Mouse (Mus musculus): ENCODE data around the gene Apip. TPM values are rescaled to one million over a fixed set of nuclear protein-coding genes. Genes with fewer than 3 reads are reported as not detected.

The Apip gene
- total and polyA plus RNA-seq, 3 experiments, result 126 to 222 (median 142) TPM

DNA sequence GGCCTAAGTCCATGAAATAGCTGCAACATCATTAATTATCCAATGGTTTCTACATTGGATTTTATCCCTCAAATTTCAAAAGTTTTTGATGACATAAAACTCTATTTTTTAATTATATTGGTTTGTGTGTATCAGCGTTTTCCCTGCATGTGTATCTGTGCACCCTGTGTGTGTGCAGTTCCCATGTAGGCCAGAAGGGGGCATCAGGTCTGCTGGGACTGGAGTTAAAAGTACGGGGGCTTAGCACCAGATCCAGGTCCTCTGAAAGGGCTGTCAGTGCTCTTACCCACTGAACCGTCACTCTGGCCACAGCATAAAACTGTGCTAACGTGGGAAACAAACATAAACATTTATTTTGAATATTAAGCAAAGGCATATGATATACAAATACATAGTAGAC, 14.6 kb downstream of the Apip start:
- Histone ChIP-seq H3K9me3 (replicated peaks; ENCODE audit: low read length) (peaks cover 2% of the 10 kb centered on the region), H3K4me1 (ENCODE audit: control insufficient read depth in 1 of 2, insufficient read depth in 2 of 2) (peaks cover 0 to 19% of the 10 kb centered on the region in 2 experiments; a peak in 2 of 4 replicates), H3K4me2 (ENCODE audit: insufficient read depth, low read depth, poor library complexity, severe bottlenecking) (no peak overlapping the region), H3K27me3 (replicated peaks) (no peaks in the 10 kb centered on the region), H3K79me2 (replicated peaks; ENCODE audit: control insufficient read depth, extremely low read depth, insufficient read depth, poor library complexity, severe bottlenecking) (no peaks in the 10 kb centered on the region; the same call in 1 of the 2 replicates), H3K36me3 (replicated peaks in 1 of 2; ENCODE audit: control insufficient read depth in 1 of 2, insufficient read depth in 1 of 2, low read length in 1 of 2) (peaks cover 47 to 79% of the 10 kb centered on the region in 2 experiments), H3K9ac (ENCODE audit: insufficient read depth, low read depth) (no peak overlapping the region), H3K27ac (ENCODE audit: insufficient read depth, low read depth) (no peak overlapping the region), H3K4me3 (replicated peaks in 1 of 3; ENCODE audit: low read depth in 2 of 3, low read length in 2 of 3, poor library complexity in 1 of 3) (no peak overlapping the region)
- no peak for TF ChIP-seq UBTF (IDR thresholded peaks at IDR 0.05; ENCODE audit: low read depth, low read length)
- TF ChIP-seq CTCF (conservative IDR thresholded peaks at IDR 0.05 in 1 of 2, IDR thresholded peaks at IDR 0.05 in 1 of 2; ENCODE audit: low read depth in 2 of 2, low read length in 2 of 2), result peak; percentile 17 to 30; a peak in 2 of 4 replicates
- TF ChIP-seq USF2 (conservative IDR thresholded peaks at IDR 0.05; ENCODE audit: low read depth, low read length), result no peak
- no peak for TF ChIP-seq MEF2A (IDR thresholded peaks at IDR 0.05; ENCODE audit: borderline replicate concordance, low read depth, low read length)
- in situ Hi-C loops (cut with MboI; ENCODE audit: low pct_ligation_motif_present, low pct_unique_long_range_greater_than_20kb, low sequenced_read_pairs) (loop anchor here (10.0 kb wide), 1 partner anchor 403 kb away; no protein-coding TSS in a partner anchor), dilution Hi-C loops (cut with MboI; ENCODE audit: extremely low pct_ligation_motif_present, extremely low pct_unique_long_range_greater_than_20kb, low sequenced_read_pairs) (no loop called here)
- no peak for DNase-seq (ENCODE audit: extremely low read depth)

GRCm38 (mm10) chr2:103089521-103089920, 16.0 kb downstream of the Apip start:
- H3K4me2 ChIP-seq (ENCODE audit: insufficient read depth, low read depth, poor library complexity, severe bottlenecking), result no peak overlapping the region
- dilution Hi-C loops (cut with MboI; ENCODE audit: extremely low pct_ligation_motif_present, extremely low pct_unique_long_range_greater_than_20kb, low sequenced_read_pairs) (no loop called here), in situ Hi-C loops (cut with MboI; ENCODE audit: low pct_ligation_motif_present, low pct_unique_long_range_greater_than_20kb, low sequenced_read_pairs) (loop anchor here (10.0 kb wide), 1 partner anchor 405 kb away; no protein-coding TSS in a partner anchor)
- no peak overlapping the region for H3K4me3 ChIP-seq (replicated peaks in 1 of 3; ENCODE audit: low read depth in 2 of 3, low read length in 2 of 3, poor library complexity in 1 of 3)
- no peak overlapping the region for H3K27ac ChIP-seq (ENCODE audit: insufficient read depth, low read depth)
- H3K27me3 ChIP-seq (replicated peaks), result no peaks in the 10 kb centered on the region
- H3K9ac ChIP-seq (ENCODE audit: insufficient read depth, low read depth), result no peak overlapping the region
- H3K36me3 ChIP-seq (replicated peaks in 1 of 2; ENCODE audit: control insufficient read depth in 1 of 2, insufficient read depth in 1 of 2, low read length in 1 of 2), result peaks cover 58 to 87% of the 10 kb centered on the region in 2 experiments
- no peak for DNase-seq (ENCODE audit: extremely low read depth)
- H3K79me2 ChIP-seq (replicated peaks; ENCODE audit: control insufficient read depth, extremely low read depth, insufficient read depth, poor library complexity, severe bottlenecking), result no peaks in the 10 kb centered on the region; the same call in 1 of the 2 replicates
- no peak for TF ChIP-seq MYC (IDR thresholded peaks at IDR 0.05; ENCODE audit: low read depth, low read length)
- TF ChIP-seq ZC3H11A (IDR thresholded peaks at IDR 0.05; ENCODE audit: low read depth, low read length), result no peak
- TF ChIP-seq NELFE (IDR thresholded peaks at IDR 0.05; ENCODE audit: low read depth, low read length), result no peak
- TF ChIP-seq MAZ (IDR thresholded peaks at IDR 0.05; ENCODE audit: low read depth, low read length), result no peak
- TF ChIP-seq MAX (IDR thresholded peaks at IDR 0.05; ENCODE audit: low read length), result no peak
- TF ChIP-seq UBTF (IDR thresholded peaks at IDR 0.05; ENCODE audit: low read depth, low read length), result no peak
- TF ChIP-seq MAFK (IDR thresholded peaks at IDR 0.05; ENCODE audit: insufficient replicate concordance, low read length), result no peak
- no peak for TF ChIP-seq JUND (conservative IDR thresholded peaks at IDR 0.05; ENCODE audit: low read depth, low read length)
- TF ChIP-seq HCFC1 (IDR thresholded peaks at IDR 0.05; ENCODE audit: low read depth, low read length), result no peak
- TF ChIP-seq SMC3 (IDR thresholded peaks at IDR 0.05; ENCODE audit: low read depth, low read length), result no peak
- H3K9me3 ChIP-seq (replicated peaks; ENCODE audit: low read length), result peaks cover 2% of the 10 kb centered on the region
- H3K4me1 ChIP-seq (ENCODE audit: control insufficient read depth in 1 of 2, insufficient read depth in 2 of 2), result peaks cover 0 to 10% of the 10 kb centered on the region in 2 experiments; a peak in 2 of 4 replicates

DNA sequence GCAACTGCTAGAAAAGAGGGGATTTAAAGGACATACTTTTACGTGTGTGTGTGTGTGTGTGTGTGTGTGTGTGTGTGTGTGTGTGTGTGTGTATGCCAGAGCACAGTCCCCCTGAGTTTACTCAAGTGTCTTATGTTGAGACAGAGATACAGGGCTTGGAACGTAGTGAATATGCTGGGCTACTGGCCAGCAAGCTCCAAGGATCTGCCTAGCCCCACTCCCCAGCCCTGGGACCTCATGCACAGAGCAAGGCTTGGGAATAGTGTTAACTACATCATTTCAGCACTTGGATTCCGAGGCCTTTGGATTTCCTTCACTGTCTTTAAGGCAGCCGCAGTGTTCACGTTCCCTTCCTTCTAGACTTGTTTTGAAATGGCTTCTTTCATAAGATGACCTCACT, 29.1 kb downstream of the Apip start:
- Histone ChIP-seq H3K4me3 (replicated peaks in 1 of 3; ENCODE audit: low read depth in 2 of 3, low read length in 2 of 3, poor library complexity in 1 of 3) (no peak overlapping the region), H3K9me3 (replicated peaks; ENCODE audit: low read length) (no peaks in the 10 kb centered on the region), H3K27ac (ENCODE audit: insufficient read depth, low read depth) (no peak overlapping the region), H3K79me2 (replicated peaks; ENCODE audit: control insufficient read depth, extremely low read depth, insufficient read depth, poor library complexity, severe bottlenecking) (no peaks in the 10 kb centered on the region), H3K4me1 (ENCODE audit: control insufficient read depth in 1 of 2, insufficient read depth in 2 of 2) (no peaks in the 10 kb centered on the region), H3K9ac (ENCODE audit: insufficient read depth, low read depth) (no peak overlapping the region), H3K36me3 (replicated peaks in 1 of 2; ENCODE audit: control insufficient read depth in 1 of 2, insufficient read depth in 1 of 2, low read length in 1 of 2) (peaks cover 0 to 21% of the 10 kb centered on the region in 2 experiments), H3K27me3 (replicated peaks) (no peaks in the 10 kb centered on the region), H3K4me2 (ENCODE audit: insufficient read depth, low read depth, poor library complexity, severe bottlenecking) (no peak overlapping the region)
- DNase-seq (ENCODE audit: extremely low read depth), result no peak
- TF ChIP-seq UBTF (IDR thresholded peaks at IDR 0.05; ENCODE audit: low read depth, low read length) (no peak), CHD2 (IDR thresholded peaks at IDR 0.05; ENCODE audit: low read length) (no peak), ELF1 (IDR thresholded peaks at IDR 0.05; ENCODE audit: low read depth, low read length) (no peak), POLR2A (IDR thresholded peaks at IDR 0.05; ENCODE audit: low read depth, low read length) (no peak), ZMIZ1 (IDR thresholded peaks at IDR 0.05; ENCODE audit: low read depth, low read length) (no peak), MAX (IDR thresholded peaks at IDR 0.05; ENCODE audit: low read length) (no peak), ZC3H11A (IDR thresholded peaks at IDR 0.05; ENCODE audit: low read depth, low read length) (no peak), NELFE (IDR thresholded peaks at IDR 0.05; ENCODE audit: low read depth, low read length) (no peak), MAFK (IDR thresholded peaks at IDR 0.05; ENCODE audit: insufficient replicate concordance, low read length) (no peak), POLR2AphosphoS2 (IDR thresholded peaks at IDR 0.05; ENCODE audit: low read depth, low read length) (no peak), MYC (IDR thresholded peaks at IDR 0.05; ENCODE audit: low read depth, low read length) (no peak), NRF1 (IDR thresholded peaks at IDR 0.05; ENCODE audit: low read depth, low read length) (no peak), IRF4 (IDR thresholded peaks at IDR 0.05; ENCODE audit: low read depth, low read length) (no peak), ZKSCAN1 (IDR thresholded peaks at IDR 0.05; ENCODE audit: borderline replicate concordance, low read depth, low read length) (no peak), TCF12 (IDR thresholded peaks at IDR 0.05; ENCODE audit: low read depth, low read length) (no peak), TBP (conservative IDR thresholded peaks at IDR 0.05; ENCODE audit: low read depth, low read length) (no peak), CHD1 (IDR thresholded peaks at IDR 0.05; ENCODE audit: low read depth, low read length) (no peak), KAT2A (IDR thresholded peaks at IDR 0.05; ENCODE audit: insufficient replicate concordance, low read length) (no peak)
- in situ Hi-C loops (cut with MboI; ENCODE audit: low pct_ligation_motif_present, low pct_unique_long_range_greater_than_20kb, low sequenced_read_pairs) (no loop called here), dilution Hi-C loops (cut with MboI; ENCODE audit: extremely low pct_ligation_motif_present, extremely low pct_unique_long_range_greater_than_20kb, low sequenced_read_pairs) (no loop called here)

All from CH12.LX (cell line).